Mouse (Mus musculus) WW6 (cell line): ENCODE results near the gene Tenm2.

ENCODE experiments used
- DNase-seq: peaks from one replicate; pipeline ENCODE4 v3.0.0-alpha.2; 2013; ENCODE audit warnings: low read depth, low spot score

Tenm2 gene

GRCm38 (mm10) chr11:35995310-35995709 is 1240.5 kb downstream of the Tenm2 start:
- no peak for DNase-seq

- no peak for DNase-seq
Measured at GRCm38 (mm10) chr11:35991846-35992245, 1243.9 kb downstream of the Tenm2 start.

GRCm38 (mm10) chr11:35989967-35990366 is 1245.8 kb downstream of the Tenm2 start:
- no peak for DNase-seq

DNA sequence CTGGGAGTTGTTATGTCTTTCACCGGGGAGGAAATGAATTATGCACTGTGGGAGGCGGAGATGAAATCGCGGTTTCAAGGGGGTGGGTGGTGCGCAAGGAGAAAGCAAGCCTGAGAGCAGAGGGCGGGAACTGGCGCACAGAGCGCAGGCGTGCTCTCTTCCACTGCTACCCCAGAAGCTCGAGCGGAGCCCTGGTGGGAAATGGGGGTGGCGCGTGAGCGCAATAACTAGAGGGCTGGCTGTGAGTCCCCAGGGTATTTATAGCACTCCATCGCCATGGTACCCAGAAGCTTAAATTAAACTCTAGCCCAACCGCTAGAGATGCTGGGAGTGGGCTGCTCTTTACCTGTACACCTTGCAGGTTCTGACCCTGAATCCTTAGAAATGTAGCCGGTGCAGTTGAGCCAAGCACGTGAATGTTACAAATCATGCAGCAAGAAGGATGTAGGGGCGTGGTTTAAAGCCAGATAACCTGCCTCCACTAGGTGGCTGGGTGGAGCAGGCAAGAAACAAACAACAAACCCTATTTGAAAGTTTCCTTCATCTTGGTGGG is 1249.8 kb downstream of the Tenm2 start:
- no peak for DNase-seq

DNA sequence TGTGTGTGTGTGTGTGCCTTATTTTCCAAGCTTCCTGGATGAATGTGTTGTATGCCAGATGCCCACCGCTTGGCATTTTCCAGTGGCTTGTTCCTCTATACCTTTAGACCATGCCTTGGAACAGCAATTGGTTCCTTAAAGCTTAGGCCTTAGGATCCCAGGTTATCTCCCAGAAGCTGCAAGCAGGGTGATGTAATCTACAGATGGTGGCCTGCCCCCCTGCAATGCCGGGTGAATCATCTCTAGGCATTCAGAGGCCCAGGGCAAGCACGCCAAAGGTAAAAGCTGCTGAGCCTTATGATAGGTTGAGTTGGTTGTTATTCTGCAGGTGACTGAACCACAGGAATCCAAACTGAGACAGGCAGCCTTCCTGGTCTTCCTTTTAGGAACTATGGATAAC is 1253.0 kb downstream of the Tenm2 start:
- DNase-seq: no peak

DNA sequence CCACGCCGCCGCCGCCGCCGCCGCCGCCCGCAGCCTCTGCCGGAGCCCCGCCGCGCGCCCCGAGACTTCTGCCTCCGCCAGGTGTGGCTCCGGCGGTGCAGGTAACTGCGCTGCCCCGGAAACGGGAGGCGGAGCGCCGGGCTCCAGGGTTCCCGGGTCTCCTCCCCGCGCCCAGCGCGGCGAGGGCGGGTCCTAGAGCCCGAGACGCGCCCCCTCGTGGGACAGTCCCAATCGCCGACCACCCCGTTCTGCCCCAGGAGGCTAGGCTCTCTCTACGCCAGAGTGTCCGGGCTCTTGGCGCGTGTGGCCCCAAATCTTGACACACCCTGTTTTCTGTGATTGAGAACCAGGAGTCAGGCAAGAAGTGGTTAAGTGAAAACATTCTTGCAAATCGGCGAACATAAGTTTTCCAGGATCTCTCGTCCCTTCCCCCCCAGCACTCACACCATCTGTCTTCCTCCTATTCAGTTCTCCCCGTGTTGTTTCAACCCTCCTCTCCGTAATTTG is 1255.3 kb downstream of the Tenm2 start, which contains the start of gene Wwc1:
Wwc1 (minus strand) TSS at position 117 of the 507 bp plus-strand sequence.
- peak; percentile 68 for DNase-seq

DNA sequence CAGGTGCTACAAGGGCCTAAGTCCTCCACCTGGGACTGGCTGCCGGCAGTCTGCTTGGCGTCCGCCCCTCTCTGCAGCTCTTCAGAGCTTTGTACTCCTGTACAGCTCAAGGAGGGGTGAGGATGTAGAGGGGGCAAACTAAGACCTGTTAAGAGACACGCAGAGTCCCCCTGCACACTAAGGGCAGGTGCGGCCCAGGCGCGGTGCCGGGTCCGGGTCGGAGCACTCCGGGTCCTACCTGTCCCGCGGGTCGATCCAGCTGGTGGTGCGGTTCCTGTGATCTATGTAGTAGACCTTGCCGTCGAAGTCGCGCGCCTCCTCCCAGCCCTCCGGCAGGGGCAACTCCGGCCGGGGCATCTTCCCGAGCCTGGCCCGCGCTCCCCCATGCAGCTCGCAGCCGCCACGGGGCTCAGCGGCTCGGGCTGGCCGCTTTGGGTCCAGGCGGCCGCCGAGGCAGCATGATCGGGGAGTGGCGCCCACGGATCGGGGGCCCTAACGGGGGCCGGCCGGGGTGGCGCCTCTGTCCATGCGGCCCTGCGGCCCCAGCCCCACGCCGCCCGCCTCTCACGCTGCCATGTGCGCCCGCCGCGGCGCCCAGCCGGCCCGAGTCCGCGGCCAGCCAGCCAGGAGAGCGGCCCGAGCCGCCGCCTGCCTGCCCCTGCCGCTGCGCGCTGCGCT is 1255.9 kb downstream of the Tenm2 start:
- peak; percentile 49 for DNase-seq

GRCm38 (mm10) chr11:35979266-35979732 is 1256.5 kb downstream of the Tenm2 start:
- no peak for DNase-seq

- DNase-seq: no peak
Measured at GRCm38 (mm10) chr11:35977796-35978195, 1258.0 kb downstream of the Tenm2 start.

DNA sequence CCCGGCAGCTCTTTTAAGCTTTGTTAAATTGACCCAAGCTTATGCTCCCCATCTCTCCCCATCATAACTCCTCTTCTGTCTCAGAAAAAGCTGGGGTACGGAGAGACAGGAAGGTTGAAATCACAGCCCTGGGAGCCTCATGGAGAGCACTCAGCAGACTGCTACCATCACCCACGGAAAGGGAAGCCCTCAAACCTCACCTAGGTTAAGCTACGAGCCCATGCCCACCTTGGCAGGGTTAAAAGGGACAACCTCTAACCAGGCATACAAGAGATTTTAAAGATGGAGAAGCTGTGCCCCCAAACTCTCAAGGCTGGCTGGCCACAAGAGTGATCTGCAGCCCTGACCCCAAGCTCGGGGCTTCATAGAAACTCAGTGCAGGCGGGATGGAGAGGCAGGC is 1258.7 kb downstream of the Tenm2 start:
- no peak for DNase-seq

- DNase-seq: no peak
Measured at GRCm38 (mm10) chr11:35976482-35976881, 1259.3 kb downstream of the Tenm2 start.

GRCm38 (mm10) chr11:35974632-35975450 is 1260.9 kb downstream of the Tenm2 start:
- no peak for DNase-seq

DNA sequence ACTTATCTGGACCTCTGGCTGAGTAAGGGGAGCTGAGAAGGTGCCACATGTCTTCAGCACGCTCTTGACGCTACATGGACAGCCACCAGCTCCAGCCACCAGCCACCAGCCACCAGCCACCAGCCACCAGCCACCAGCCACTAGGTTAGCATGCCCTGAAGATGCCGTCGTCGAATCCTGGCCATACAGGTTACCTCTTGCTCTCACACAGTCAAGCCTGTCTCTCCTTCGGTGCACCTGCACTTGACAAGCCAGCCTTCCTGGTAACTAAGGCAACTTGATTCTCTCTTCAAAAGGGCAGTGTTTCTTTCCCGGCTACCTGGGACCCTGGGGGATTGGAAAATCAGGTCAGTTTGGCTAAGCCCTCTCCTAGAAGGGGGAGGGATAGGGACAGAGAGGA is 1262.6 kb downstream of the Tenm2 start:
- DNase-seq: no peak

GRCm38 (mm10) chr11:35972270-35972931 is 1263.4 kb downstream of the Tenm2 start:
- no peak for DNase-seq

- DNase-seq: no peak
Measured at GRCm38 (mm10) chr11:35970806-35971705, 1264.7 kb downstream of the Tenm2 start.

DNA sequence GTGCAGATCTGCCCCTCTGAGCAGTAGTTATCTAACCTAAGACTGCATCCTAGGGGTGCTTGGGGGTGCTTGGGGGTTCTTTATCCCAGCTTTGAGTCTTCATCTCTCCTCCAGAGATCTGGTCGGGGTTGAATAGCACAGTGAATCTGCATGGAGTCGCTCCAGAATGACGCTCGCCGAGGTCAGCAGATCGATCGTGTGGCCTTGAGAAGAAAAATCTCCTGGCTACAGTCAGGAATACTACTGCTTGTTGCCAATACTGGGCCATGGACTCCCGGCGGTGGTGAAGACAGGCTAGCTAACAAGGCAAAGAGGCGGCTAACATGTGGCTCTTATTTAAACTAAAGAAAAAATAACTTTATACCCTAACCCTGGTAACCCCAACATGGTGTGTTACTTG is 1267.5 kb downstream of the Tenm2 start:
- DNase-seq: no peak

GRCm38 (mm10) chr11:35963981-35964549 is 1271.7 kb downstream of the Tenm2 start:
- no peak for DNase-seq

DNA sequence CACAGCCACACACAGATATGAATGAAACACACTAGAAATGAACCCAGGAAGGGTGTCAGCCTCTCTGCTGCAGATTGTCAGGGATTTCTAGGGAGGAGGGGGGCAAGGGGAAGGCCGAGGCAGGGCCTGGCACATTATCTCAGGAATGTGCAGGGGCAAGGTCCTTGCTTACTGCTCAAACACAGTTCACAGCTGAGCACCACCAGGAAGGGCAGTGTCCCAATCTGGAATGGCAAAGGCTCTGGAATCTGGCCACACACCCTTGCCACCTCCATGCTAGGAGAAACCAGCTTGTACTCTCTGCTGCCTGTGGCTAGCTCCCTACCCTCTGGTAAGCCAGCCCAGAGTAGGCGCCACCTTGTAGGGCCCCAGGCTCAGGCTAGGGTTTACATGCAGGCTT is 1272.2 kb downstream of the Tenm2 start:
- no peak for DNase-seq

- no peak for DNase-seq
Measured at GRCm38 (mm10) chr11:35962431-35962830, 1273.3 kb downstream of the Tenm2 start.

- no peak for DNase-seq
Measured at GRCm38 (mm10) chr11:35959270-35959669, 1276.5 kb downstream of the Tenm2 start.
